Mouse (Mus musculus) embryonic fibroblast, embryonic 13.5 days (primary cell): ENCODE results near the gene Napb.

ENCODE experiments used
- CTCF ChIP-seq: IDR thresholded peaks from 2 replicates; pipeline ENCODE4 v1.5.1; 2011; ENCODE audit warnings: mild to moderate bottlenecking, control low read depth, low read length, moderate library complexity, borderline replicate concordance; ENCODE audit not compliant: insufficient read depth
- POLR2A ChIP-seq: IDR thresholded peaks from 2 replicates; pipeline ENCODE4 v1.6.1; 2011; ENCODE audit warnings: low read depth, mild to moderate bottlenecking, control low read depth, low read length, moderate library complexity

GRCm38 (mm10) chr2:148731614-148732326 is 497 bp downstream of the Napb start:
- TF ChIP-seq CTCF: no peak
- no peak for TF ChIP-seq POLR2A
